Mouse (Mus musculus): ENCODE results near the gene A930018P22Rik. TPM values are rescaled to one million over a fixed set of nuclear protein-coding genes. Genes with fewer than 3 reads are reported as not detected.
"Not testable (repeated sequence)": the region's sequence is repeated elsewhere in the genome, so short reads cannot be mapped to it uniquely, and the experiment has no call there.

A930018P22Rik gene
- not detected in 2 replicates for polyA plus RNA-seq (2015; fragmentation: Nextera tagmentation; extraction: Ambion mirVana)

GRCm38 (mm10) chr2:104122505-104123378, at the start of gene A930018P22Rik:
Gene A930018P22Rik (plus strand): TSS chr2:104122769.
- no peaks in the 10 kb centered on the region for H3K36me3 ChIP-seq
- no peaks in the 10 kb centered on the region for H3K4me1 ChIP-seq
- H3K9ac ChIP-seq (replicated peaks): peak within 1 kb of the TSS; percentile 61
- peaks cover 9% of the 10 kb centered on the region; the same call in 1 of the 2 replicates for H3K27me3 ChIP-seq
- peak; percentile 97 for ATAC-seq (replicated peaks)
- peak within 1 kb of the TSS; percentile 83 for H3K4me2 ChIP-seq (replicated peaks)
- H3K4me3 ChIP-seq: peak within 1 kb of the TSS; percentile 58
- H3K9me3 ChIP-seq: no peaks in the 10 kb centered on the region
- WGBS: under 1% methylated on average over 74 of the region's 74 CpGs
- no peak within 1 kb of the TSS for H3K27ac ChIP-seq (replicated peaks)

GRCm38 (mm10) chr2:104078285-104078684, 44.3 kb upstream of the A930018P22Rik start:
- ATAC-seq (replicated peaks); H3K36me3 ChIP-seq; H3K4me3 ChIP-seq; H3K27me3 ChIP-seq; H3K9me3 ChIP-seq; H3K27ac ChIP-seq (replicated peaks); H3K9ac ChIP-seq (replicated peaks); H3K4me2 ChIP-seq (replicated peaks); H3K4me1 ChIP-seq: not testable (repeated sequence)
- 74% methylated on average over 5 of the region's 5 CpGs for WGBS

- not testable (repeated sequence) for H3K9me3 ChIP-seq; H3K4me2 ChIP-seq (replicated peaks); H3K36me3 ChIP-seq; H3K4me3 ChIP-seq; H3K4me1 ChIP-seq; H3K27ac ChIP-seq (replicated peaks); H3K9ac ChIP-seq (replicated peaks); H3K27me3 ChIP-seq; ATAC-seq (replicated peaks)
- no CpG with 5 or more reads among the region's 1 CpGs for WGBS
Measured at GRCm38 (mm10) chr2:104081436-104082050, 41.0 kb upstream of the A930018P22Rik start.

- Histone ChIP-seq H3K4me3 (no peak overlapping the region), H3K9me3 (no peaks in the 10 kb centered on the region), H3K4me1 (no peaks in the 10 kb centered on the region), H3K27me3 (no peaks in the 10 kb centered on the region), H3K27ac (replicated peaks) (no peak overlapping the region), H3K9ac (replicated peaks) (no peak overlapping the region), H3K4me2 (replicated peaks) (no peak overlapping the region), H3K36me3 (no peaks in the 10 kb centered on the region)
- no peak for ATAC-seq (replicated peaks)
Measured at GRCm38 (mm10) chr2:104082474-104082873, 40.1 kb upstream of the A930018P22Rik start.

- not testable (repeated sequence) for H3K27ac ChIP-seq (replicated peaks); H3K9me3 ChIP-seq; H3K4me2 ChIP-seq (replicated peaks); ATAC-seq (replicated peaks); H3K36me3 ChIP-seq; H3K4me3 ChIP-seq; H3K9ac ChIP-seq (replicated peaks); H3K27me3 ChIP-seq; H3K4me1 ChIP-seq
Measured at GRCm38 (mm10) chr2:104084027-104084426, 38.5 kb upstream of the A930018P22Rik start.

- H3K4me2 ChIP-seq (replicated peaks); H3K9ac ChIP-seq (replicated peaks); H3K9me3 ChIP-seq; H3K27me3 ChIP-seq; H3K36me3 ChIP-seq; H3K4me1 ChIP-seq; H3K27ac ChIP-seq (replicated peaks); H3K4me3 ChIP-seq; ATAC-seq (replicated peaks): not testable (repeated sequence)
- WGBS: 73% methylated on average over 1 of the region's 1 CpGs
Measured at GRCm38 (mm10) chr2:104087562-104087961, 35.0 kb upstream of the A930018P22Rik start.

GRCm38 (mm10) chr2:104093305-104093704, 29.3 kb upstream of the A930018P22Rik start:
- H3K4me1 ChIP-seq: 0 out of 2 replicates have a peak, but pooled peaks cover 6% of the 10 kb centered on the region
- 91% methylated on average over 2 of the region's 2 CpGs for WGBS
- ATAC-seq (replicated peaks): no peak
- H3K4me2 ChIP-seq (replicated peaks): no peak overlapping the region
- no peak overlapping the region for H3K4me3 ChIP-seq
- no peak overlapping the region for H3K9ac ChIP-seq (replicated peaks)
- no peak overlapping the region for H3K27ac ChIP-seq (replicated peaks)
- no peaks in the 10 kb centered on the region for H3K36me3 ChIP-seq
- no peaks in the 10 kb centered on the region for H3K9me3 ChIP-seq
- H3K27me3 ChIP-seq: no peaks in the 10 kb centered on the region

- H3K4me1 ChIP-seq: 0 out of 2 replicates have a peak, but pooled peaks cover 6% of the 10 kb centered on the region
- peak; percentile 84 for ATAC-seq (replicated peaks)
- peak within 1 kb of the TSS; percentile 11 for H3K9ac ChIP-seq (replicated peaks)
- no peaks in the 10 kb centered on the region for H3K27me3 ChIP-seq
- H3K27ac ChIP-seq (replicated peaks): no peak within 1 kb of the TSS
- no peaks in the 10 kb centered on the region for H3K9me3 ChIP-seq
- peak within 1 kb of the TSS; percentile 33 for H3K4me3 ChIP-seq
- no peaks in the 10 kb centered on the region for H3K36me3 ChIP-seq
- WGBS: 4% methylated on average over 15 of the region's 15 CpGs
- peak within 1 kb of the TSS; percentile 38 for H3K4me2 ChIP-seq (replicated peaks)
Measured at GRCm38 (mm10) chr2:104095741-104096213, 26.8 kb upstream of the A930018P22Rik start, which contains the start of gene Cd59a. Gene Cd59a (plus strand): TSS chr2:104095801.

GRCm38 (mm10) chr2:104096256-104096655, 26.3 kb upstream of the A930018P22Rik start:
- H3K9me3 ChIP-seq: no peaks in the 10 kb centered on the region
- H3K4me1 ChIP-seq: 0 out of 2 replicates have a peak, but pooled peaks cover 6% of the 10 kb centered on the region
- H3K36me3 ChIP-seq: no peaks in the 10 kb centered on the region
- H3K27ac ChIP-seq (replicated peaks): no peak overlapping the region
- peak overlapping the region; percentile 11; the same call in 1 of the 2 replicates for H3K9ac ChIP-seq (replicated peaks)
- WGBS: 39% methylated on average over 10 of the region's 10 CpGs
- no peak for ATAC-seq (replicated peaks)
- H3K4me2 ChIP-seq (replicated peaks): peak overlapping the region; percentile 38
- H3K27me3 ChIP-seq: no peaks in the 10 kb centered on the region
- peak overlapping the region; percentile 33 for H3K4me3 ChIP-seq

GRCm38 (mm10) chr2:104096796-104097195, 25.8 kb upstream of the A930018P22Rik start:
- H3K36me3 ChIP-seq; H3K4me3 ChIP-seq; H3K27me3 ChIP-seq; H3K27ac ChIP-seq (replicated peaks); H3K4me2 ChIP-seq (replicated peaks); H3K9ac ChIP-seq (replicated peaks); ATAC-seq (replicated peaks); H3K9me3 ChIP-seq; H3K4me1 ChIP-seq: not testable (repeated sequence)
- 48% methylated on average over 1 of the region's 1 CpGs for WGBS

- 96% methylated on average over 4 of the region's 4 CpGs for WGBS
- not testable (repeated sequence) for H3K27me3 ChIP-seq; ATAC-seq (replicated peaks); H3K9ac ChIP-seq (replicated peaks); H3K4me3 ChIP-seq; H3K4me2 ChIP-seq (replicated peaks); H3K36me3 ChIP-seq; H3K9me3 ChIP-seq; H3K27ac ChIP-seq (replicated peaks); H3K4me1 ChIP-seq
Measured at GRCm38 (mm10) chr2:104097396-104097795, 25.2 kb upstream of the A930018P22Rik start.

- Histone ChIP-seq H3K27ac (replicated peaks) (no peak overlapping the region), H3K36me3 (no peaks in the 10 kb centered on the region), H3K9me3 (no peaks in the 10 kb centered on the region), H3K4me1 (0 out of 2 replicates have a peak, but pooled peaks cover 6% of the 10 kb centered on the region), H3K4me2 (replicated peaks) (no peak overlapping the region), H3K27me3 (no peaks in the 10 kb centered on the region), H3K4me3 (no peak overlapping the region), H3K9ac (replicated peaks) (no peak overlapping the region)
- WGBS: 40% methylated on average over 3 of the region's 3 CpGs
- ATAC-seq (replicated peaks): no peak
Measured at GRCm38 (mm10) chr2:104098529-104099230, 23.9 kb upstream of the A930018P22Rik start.
